Mouse (Mus musculus) brain, embryonic 14.5 days (tissue): ENCODE measurements around the gene Cyth4.

Experiments
- CTCF ChIP-seq: fragments of 200-500 bp; IDR thresholded peaks from 2 replicates; pipeline ENCODE4 v1.5.1; 2012; ENCODE audit warnings: inconsistent platforms, mild to moderate bottlenecking, moderate library complexity, borderline replicate concordance; ENCODE audit not compliant: insufficient read depth, insufficient read length; ENCODE audit errors: extremely low read depth
- POLR2A ChIP-seq: fragments of 200-500 bp; IDR thresholded peaks from 2 replicates; pipeline ENCODE4 v1.6.1; 2012; ENCODE audit warnings: mild to moderate bottlenecking, inconsistent platforms, borderline replicate concordance; ENCODE audit not compliant: poor library complexity, insufficient read depth, insufficient read length, severe bottlenecking; ENCODE audit errors: extremely low read depth

- TF ChIP-seq POLR2A = no peak
- no peak for TF ChIP-seq CTCF
Measured at GRCm38 (mm10) chr15:78548336-78548665, 48.5 kb upstream of the Cyth4 start.
